Mouse (Mus musculus) stomach, embryonic 15.5 days (tissue): ENCODE results near the gene Cwc27. TPM values are rescaled to one million over a fixed set of nuclear protein-coding genes. Genes with fewer than 3 reads are reported as not detected.

ENCODE experiments used
- ATAC-seq: fragments of 200-750 bp; cut with Nextera tagmentation; 2 replicates; pipeline ENCODE4 v1.8.0; 2017; ENCODE audit warnings: low read depth, moderate number of reproducible peaks, moderate TSS enrichment; ENCODE audit not compliant: insufficient read depth, low FRiP score
- H3K27ac ChIP-seq: fragments of 300-500 bp; sonication (generic); 2 replicates; pipeline ENCODE4 v1.5.1; 2015; ENCODE audit warnings: mild to moderate bottlenecking, inconsistent platforms
- H3K27me3 ChIP-seq: fragments of 300-500 bp; sonication (generic); replicated peaks from 2 replicates; pipeline ENCODE4 v1.6.1; 2015; ENCODE audit warnings: inconsistent platforms
- H3K36me3 ChIP-seq: fragments of 300-500 bp; sonication (generic); 2 replicates; pipeline ENCODE4 v1.6.1; 2015; ENCODE audit warnings: inconsistent platforms
- H3K4me1 ChIP-seq: fragments of 300-500 bp; sonication (generic); 2 replicates; pipeline ENCODE4 v1.6.1; 2015; ENCODE audit warnings: inconsistent platforms
- H3K4me2 ChIP-seq: fragments of 300-500 bp; sonication (generic); 2 replicates; pipeline ENCODE4 v1.6.1; 2015; ENCODE audit warnings: mild to moderate bottlenecking, inconsistent platforms
- H3K4me3 ChIP-seq: fragments of 300-500 bp; sonication (generic); replicated peaks from 2 replicates; pipeline ENCODE4 v1.5.1; 2015; ENCODE audit warnings: inconsistent platforms
- H3K9ac ChIP-seq: fragments of 300-500 bp; sonication (generic); 2 replicates; pipeline ENCODE4 v1.6.1; 2015; ENCODE audit warnings: inconsistent platforms
- H3K9me3 ChIP-seq: fragments of 300-500 bp; sonication (generic); 2 replicates; pipeline ENCODE4 v1.6.1; 2016; ENCODE audit warnings: inconsistent platforms
- WGBS: fragments of 180-500 bp; shearing (Covaris S2); methylation state at CpG from one replicate; pipeline ENCODE4 v1.1.7; 2015; 5-methylcytosine and 5-hydroxymethylcytosine counted together
- polyA plus RNA-seq: library from polyadenylated mRNA; unstranded; fragments of >200 nt; fragmentation: Nextera tagmentation; extraction: Ambion mirVana; gene quantifications from 2 replicates; pipeline ENCODE4 v1.2.1, GENCODE M21; 2015

The Cwc27 gene
- polyA plus RNA-seq, 1 experiment from 2014 or later = 23.8 TPM

DNA sequence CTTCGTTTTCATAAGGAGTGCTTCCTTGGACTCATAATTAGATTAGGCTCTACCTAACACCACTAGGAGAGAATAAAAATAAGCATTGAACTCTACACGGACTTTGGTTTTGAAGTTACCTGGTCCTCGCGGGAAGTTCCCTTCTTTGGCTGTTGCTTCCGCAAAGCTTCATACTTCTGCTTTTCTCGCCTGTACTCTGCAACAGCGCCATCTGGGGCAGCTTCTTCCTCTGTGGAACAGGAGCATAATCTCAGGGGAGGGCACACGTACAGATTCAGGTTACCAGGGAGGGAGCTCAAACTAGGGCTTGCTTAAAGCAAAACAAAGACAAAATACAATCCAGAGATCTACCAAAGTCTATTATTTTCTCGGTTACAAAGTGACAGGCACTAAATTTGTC lies 155.8 kb downstream of the Cwc27 start:
- H3K4me3 ChIP-seq = no peak overlapping the region
- no peak for ATAC-seq
- H3K4me1 ChIP-seq = no peaks in the 10 kb centered on the region
- no peaks in the 10 kb centered on the region for H3K27me3 ChIP-seq
- H3K9ac ChIP-seq = no peak overlapping the region
- H3K36me3 ChIP-seq = no peaks in the 10 kb centered on the region
- no peaks in the 10 kb centered on the region for H3K9me3 ChIP-seq
- WGBS = 92% methylated on average over 9 of the region's 9 CpGs
- no peak overlapping the region for H3K4me2 ChIP-seq
- no peak overlapping the region for H3K27ac ChIP-seq

DNA sequence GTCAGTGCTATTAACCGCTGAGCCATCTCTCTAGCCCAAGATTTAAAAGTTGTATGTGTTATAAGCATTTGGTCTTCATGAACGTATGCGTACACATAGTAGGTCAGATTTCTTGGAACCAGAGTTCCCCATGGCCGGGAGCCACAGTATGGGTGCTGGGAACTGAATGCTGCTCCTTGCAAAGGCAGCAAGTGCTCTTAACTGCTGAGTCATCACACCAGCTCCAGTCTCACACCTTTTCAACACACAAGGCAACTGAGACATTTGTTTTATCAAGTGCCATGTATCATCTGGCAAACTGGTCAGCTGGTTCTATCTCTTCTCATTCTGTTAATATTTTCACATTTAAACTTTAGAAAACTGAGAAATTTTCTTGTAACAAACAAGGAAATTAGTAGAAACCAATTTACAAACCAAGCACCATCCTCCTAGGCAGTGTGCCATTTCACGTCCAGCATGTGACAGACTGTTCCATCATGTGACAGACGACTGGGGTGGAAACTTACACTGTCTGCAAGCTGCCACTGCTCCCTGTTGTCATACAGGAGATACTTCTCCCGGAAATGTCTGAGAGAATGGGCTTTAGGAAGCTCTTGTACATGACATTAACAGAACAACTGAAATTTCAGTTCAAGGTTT lies 156.8 kb downstream of the Cwc27 start:
- Histone ChIP-seq H3K27me3 (no peaks in the 10 kb centered on the region), H3K27ac (no peak overlapping the region), H3K9ac (no peak overlapping the region), H3K9me3 (no peaks in the 10 kb centered on the region), H3K36me3 (no peaks in the 10 kb centered on the region), H3K4me3 (no peak overlapping the region), H3K4me2 (no peak overlapping the region), H3K4me1 (no peaks in the 10 kb centered on the region)
- no peak for ATAC-seq
- 92% methylated on average over 7 of the region's 7 CpGs for WGBS

DNA sequence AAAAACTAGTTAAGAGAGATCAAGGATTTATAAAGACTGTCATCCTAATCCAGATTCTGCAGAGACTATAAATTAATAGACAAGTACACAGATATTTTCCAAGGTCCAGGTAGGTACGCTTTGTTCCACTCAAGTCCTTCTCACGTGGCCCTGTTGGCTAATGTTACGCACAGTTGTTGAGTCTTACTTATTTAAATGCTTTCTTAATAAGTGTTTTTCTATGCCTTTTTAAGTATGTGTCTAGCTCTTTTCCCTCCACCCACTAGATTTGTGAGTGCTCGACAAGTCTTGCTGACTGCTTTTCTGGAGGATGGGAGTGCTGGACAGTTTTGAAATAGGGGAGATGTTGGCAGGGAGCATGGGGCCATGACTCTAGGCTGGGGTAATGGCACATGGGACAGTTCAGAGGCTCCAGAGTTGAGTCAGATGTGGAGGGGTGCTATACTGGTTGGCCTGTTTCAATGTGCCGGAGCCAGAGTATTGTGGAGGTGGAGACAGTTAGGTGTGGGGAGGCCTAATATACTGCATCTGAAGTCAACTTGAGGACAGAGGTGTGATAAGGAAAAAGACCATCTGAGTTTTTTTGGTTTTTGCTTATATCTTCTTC lies 160.2 kb downstream of the Cwc27 start:
- no peak for ATAC-seq
- Histone ChIP-seq H3K27ac (no peak overlapping the region), H3K4me1 (no peaks in the 10 kb centered on the region), H3K4me3 (no peak overlapping the region), H3K9ac (no peak overlapping the region), H3K36me3 (no peaks in the 10 kb centered on the region), H3K9me3 (no peaks in the 10 kb centered on the region), H3K27me3 (no peaks in the 10 kb centered on the region), H3K4me2 (no peak overlapping the region)
- 91% methylated on average over 5 of the region's 5 CpGs for WGBS

DNA sequence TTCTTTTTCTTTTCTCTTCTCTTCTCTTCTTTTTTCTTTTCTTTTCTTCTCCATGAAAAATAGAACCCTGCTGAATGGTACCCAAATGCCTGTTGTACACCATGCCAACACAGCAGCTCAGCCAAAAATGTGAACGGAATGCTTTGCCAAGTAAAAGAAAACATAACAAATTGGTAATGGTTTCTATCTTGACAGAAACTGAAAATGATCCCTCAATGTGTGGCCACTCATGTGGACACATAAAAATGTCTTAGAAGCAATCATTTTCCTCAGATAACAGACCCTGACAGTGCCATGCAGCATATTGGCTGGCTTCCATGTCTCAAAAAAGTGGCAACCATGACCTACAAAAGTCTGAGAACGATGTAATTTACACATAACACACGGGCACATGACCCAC lies 161.8 kb downstream of the Cwc27 start:
- WGBS = 82% methylated on average over 3 of the region's 3 CpGs
- Histone ChIP-seq H3K4me1 (no peaks in the 10 kb centered on the region), H3K36me3 (no peaks in the 10 kb centered on the region), H3K4me3 (no peak overlapping the region), H3K9me3 (no peaks in the 10 kb centered on the region), H3K4me2 (no peak overlapping the region), H3K27ac (no peak overlapping the region), H3K9ac (no peak overlapping the region), H3K27me3 (no peaks in the 10 kb centered on the region)
- no peak for ATAC-seq

DNA sequence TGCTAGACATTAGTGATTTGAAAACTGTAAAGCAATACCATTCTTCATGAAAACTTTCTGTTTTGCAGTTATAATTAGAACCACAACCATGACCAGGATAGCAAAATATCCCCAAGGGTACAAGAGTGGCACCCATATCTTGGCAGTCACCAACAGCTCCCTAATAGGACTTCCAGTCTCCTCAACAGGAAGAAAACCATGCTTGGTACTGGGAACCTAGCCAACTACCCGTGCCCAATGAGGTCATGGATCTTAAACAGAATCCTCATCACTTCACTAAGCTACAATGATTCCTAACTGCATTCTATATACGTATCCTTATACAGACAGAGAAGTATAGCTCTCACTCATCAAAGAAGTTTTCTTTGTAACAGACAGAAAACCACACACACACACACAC lies 165.2 kb downstream of the Cwc27 start:
- Histone ChIP-seq H3K36me3 (no peaks in the 10 kb centered on the region), H3K27me3 (no peaks in the 10 kb centered on the region), H3K9me3 (no peaks in the 10 kb centered on the region), H3K27ac (no peak overlapping the region), H3K9ac (no peak overlapping the region), H3K4me3 (no peak overlapping the region), H3K4me1 (no peaks in the 10 kb centered on the region), H3K4me2 (no peak overlapping the region)
- 76% methylated on average over 2 of the region's 2 CpGs for WGBS
- no peak for ATAC-seq

DNA sequence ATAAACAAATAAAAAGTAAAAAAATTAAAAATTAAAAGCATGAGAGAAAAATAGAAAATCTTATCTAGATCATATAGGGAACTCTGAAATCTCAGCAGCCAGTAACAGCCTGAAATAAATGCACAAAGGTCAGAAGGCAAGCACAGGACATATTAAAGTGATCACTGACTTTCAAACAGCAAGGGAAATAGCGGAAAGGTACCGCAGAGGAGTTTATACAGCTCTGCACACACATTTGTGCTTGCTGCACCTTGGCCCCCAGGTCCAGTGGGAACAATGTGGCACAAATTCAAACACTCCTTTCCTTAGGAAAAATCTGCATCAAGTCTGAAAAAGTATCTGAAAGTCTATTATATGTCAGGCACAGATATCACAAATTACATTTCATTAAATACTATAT lies 166.3 kb downstream of the Cwc27 start:
- no peaks in the 10 kb centered on the region for H3K4me1 ChIP-seq
- no peak overlapping the region for H3K4me2 ChIP-seq
- no peak for ATAC-seq
- no peak overlapping the region for H3K27ac ChIP-seq
- no peak overlapping the region for H3K4me3 ChIP-seq
- 77% methylated on average over 2 of the region's 2 CpGs for WGBS
- no peak overlapping the region for H3K9ac ChIP-seq
- no peaks in the 10 kb centered on the region for H3K9me3 ChIP-seq
- H3K27me3 ChIP-seq = no peaks in the 10 kb centered on the region
- no peaks in the 10 kb centered on the region for H3K36me3 ChIP-seq

DNA sequence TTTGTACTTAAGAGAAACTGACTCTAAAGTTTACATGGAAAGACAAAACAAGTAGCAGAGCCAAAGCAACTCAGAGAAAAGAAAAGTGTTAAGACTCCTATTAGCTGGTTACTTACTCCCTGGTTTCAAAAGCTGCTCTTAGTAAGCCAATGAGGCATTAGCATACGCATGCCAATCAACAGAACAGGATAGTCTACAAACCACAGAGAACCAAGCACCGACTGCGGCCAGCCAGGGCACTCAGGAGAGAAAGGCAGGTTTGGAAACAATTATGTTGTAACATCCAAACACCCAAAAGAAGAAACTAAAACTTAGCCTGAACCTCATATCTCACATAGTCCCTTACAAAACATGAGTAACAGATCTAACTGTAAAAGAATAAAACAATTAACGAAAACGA lies 166.8 kb downstream of the Cwc27 start:
- no peaks in the 10 kb centered on the region for H3K27me3 ChIP-seq
- H3K36me3 ChIP-seq = no peaks in the 10 kb centered on the region
- WGBS = 78% methylated on average over 5 of the region's 5 CpGs
- H3K4me2 ChIP-seq = no peak overlapping the region
- no peak overlapping the region for H3K27ac ChIP-seq
- H3K9me3 ChIP-seq = no peaks in the 10 kb centered on the region
- no peak overlapping the region for H3K9ac ChIP-seq
- H3K4me3 ChIP-seq = no peak overlapping the region
- ATAC-seq = no peak
- H3K4me1 ChIP-seq = no peaks in the 10 kb centered on the region

DNA sequence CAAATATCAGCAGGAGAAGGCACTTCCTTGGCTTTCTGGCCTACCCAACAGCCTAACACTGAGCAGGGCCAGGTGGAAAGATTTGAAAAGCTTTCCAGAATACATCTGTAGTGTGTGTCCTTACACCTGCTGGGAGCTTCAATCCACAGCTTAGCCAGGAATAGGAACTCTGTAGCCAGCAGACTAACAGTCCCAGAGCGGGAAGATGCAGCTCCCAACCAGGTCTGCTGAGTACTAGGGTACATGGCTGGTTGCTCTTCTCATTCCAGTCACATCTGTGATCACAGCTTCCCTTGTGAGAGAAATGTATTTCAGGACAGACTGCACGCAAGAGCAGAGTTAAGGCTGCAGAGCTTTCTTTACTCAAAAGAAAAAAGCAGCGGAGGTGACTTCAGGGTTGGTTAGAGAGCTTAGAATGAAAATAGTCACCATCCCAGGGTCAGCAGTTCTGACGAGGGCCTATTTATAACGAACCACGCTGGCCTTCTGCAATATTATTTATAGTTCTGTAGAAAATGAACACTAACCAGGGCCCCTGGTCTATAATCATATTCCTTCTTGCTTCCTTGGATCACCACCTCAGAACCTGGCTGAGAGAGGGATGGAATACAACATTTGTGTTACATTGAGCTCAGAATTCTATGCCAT lies 171.0 kb downstream of the Cwc27 start:
- H3K9ac ChIP-seq = no peak overlapping the region
- ATAC-seq = no peak
- WGBS = 88% methylated on average over 6 of the region's 6 CpGs

DNA sequence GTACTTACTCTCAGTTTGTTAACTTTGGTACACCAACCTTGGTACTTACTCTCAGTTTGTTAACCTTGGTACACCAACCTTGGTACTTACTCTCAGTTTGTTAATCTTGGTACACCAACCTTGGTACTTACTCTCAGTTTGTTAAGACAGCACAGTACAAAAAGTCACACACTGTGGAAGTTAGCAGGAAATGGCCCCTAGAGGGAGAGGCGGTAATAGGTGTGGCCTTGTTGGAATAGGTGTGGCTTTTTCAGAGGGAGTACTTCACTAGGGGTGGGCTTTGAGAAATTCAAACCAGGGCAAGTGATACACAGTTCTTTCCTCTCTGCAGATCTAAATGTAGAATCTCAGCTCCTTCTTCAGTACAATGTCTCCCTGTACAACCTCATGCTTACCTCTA lies 172.8 kb downstream of the Cwc27 start:
- no peak overlapping the region for H3K9ac ChIP-seq
- 0 out of 2 replicates have a peak, but pooled peaks cover 4% of the 10 kb centered on the region for H3K4me1 ChIP-seq
- H3K9me3 ChIP-seq = no peaks in the 10 kb centered on the region
- H3K36me3 ChIP-seq = no peaks in the 10 kb centered on the region
- H3K4me2 ChIP-seq = no peak overlapping the region
- no peak for ATAC-seq
- WGBS = 92% methylated on average over 1 of the region's 1 CpGs
- H3K4me3 ChIP-seq = no peak overlapping the region
- H3K27ac ChIP-seq = no peak overlapping the region
- no peaks in the 10 kb centered on the region for H3K27me3 ChIP-seq

More for the DNA sequence above, 171.0 kb downstream of the Cwc27 start:
- H3K4me1 ChIP-seq = no peaks in the 10 kb centered on the region
- H3K36me3 ChIP-seq = no peaks in the 10 kb centered on the region
- no peak overlapping the region for H3K4me3 ChIP-seq
- H3K27ac ChIP-seq = no peak overlapping the region
- no peak overlapping the region for H3K4me2 ChIP-seq
- no peaks in the 10 kb centered on the region for H3K9me3 ChIP-seq
- H3K27me3 ChIP-seq = no peaks in the 10 kb centered on the region

DNA sequence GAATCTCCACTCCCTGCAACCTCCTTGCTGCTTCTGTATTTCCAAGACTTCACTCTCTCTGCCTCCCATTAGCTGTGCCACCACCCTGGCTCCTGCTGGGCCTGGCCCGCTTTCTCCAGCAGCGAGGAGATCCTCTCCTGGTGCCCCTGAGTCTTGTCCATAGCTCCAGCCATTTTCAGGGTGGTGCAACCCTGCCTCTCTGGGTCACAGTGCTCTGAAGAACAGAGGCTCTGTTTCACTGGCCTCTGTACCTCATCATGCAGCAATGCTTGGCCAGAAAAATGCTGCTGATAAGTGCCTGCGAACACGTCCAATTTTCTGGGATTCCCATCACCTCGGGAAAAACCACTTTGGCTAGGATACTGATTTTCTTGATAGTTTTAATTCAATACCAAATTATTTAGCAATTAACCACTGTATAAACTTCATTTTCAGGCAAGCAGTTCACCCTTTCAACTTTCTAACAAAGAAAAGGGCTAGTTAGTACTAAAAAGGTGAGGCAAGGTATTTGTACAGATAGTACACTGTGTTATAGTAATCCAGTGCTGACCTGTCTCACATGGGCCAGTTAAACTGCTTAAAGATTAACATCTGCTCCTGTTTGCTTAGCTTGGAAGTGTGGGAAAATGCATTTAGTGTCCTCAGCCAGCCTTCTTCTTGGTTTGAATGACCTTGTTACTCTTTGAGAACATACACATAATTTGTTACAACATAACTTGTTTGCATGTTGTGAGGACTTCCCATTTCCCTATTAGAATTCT lies 176.1 kb downstream of the Cwc27 start:
- no peaks in the 10 kb centered on the region for H3K9me3 ChIP-seq

DNA sequence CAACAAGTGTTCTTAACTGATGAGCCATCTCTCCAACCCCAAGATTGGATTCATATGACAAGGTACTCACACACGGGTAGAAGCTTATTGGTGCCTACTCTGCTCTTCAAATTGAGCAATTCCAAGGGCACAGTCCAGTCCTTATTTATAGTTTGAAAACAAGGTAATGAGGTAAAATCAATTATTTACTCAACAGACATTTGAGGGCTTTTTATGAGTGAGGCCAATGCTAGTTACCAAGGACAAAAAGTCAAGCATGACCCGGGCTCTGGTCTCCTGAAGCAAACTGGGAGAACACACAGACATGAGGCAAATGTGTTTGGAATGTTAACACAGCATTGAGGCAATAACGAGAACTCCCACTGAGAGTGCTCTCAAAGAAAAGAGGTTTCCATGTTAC lies 178.0 kb downstream of the Cwc27 start:
- no peak for ATAC-seq
- Histone ChIP-seq H3K4me3 (no peak overlapping the region), H3K9me3 (no peaks in the 10 kb centered on the region), H3K27me3 (no peaks in the 10 kb centered on the region), H3K36me3 (no peaks in the 10 kb centered on the region), H3K27ac (no peak overlapping the region), H3K4me2 (no peak overlapping the region), H3K9ac (no peak overlapping the region), H3K4me1 (0 out of 2 replicates have a peak, but pooled peaks cover 4% of the 10 kb centered on the region)
- 78% methylated on average over 3 of the region's 3 CpGs for WGBS

More for the DNA sequence above, 176.1 kb downstream of the Cwc27 start:
- Histone ChIP-seq H3K4me1 (0 out of 2 replicates have a peak, but pooled peaks cover 4% of the 10 kb centered on the region), H3K4me3 (no peak overlapping the region), H3K27ac (0 out of 2 replicates have a peak overlapping the region, but pooled peaks have one; percentile 2), H3K9ac (no peak overlapping the region), H3K27me3 (no peaks in the 10 kb centered on the region), H3K36me3 (no peaks in the 10 kb centered on the region), H3K4me2 (no peak overlapping the region)
- WGBS = 64% methylated on average over 5 of the region's 5 CpGs
- ATAC-seq = peak; percentile 63; the same call in 1 of the 2 replicates

DNA sequence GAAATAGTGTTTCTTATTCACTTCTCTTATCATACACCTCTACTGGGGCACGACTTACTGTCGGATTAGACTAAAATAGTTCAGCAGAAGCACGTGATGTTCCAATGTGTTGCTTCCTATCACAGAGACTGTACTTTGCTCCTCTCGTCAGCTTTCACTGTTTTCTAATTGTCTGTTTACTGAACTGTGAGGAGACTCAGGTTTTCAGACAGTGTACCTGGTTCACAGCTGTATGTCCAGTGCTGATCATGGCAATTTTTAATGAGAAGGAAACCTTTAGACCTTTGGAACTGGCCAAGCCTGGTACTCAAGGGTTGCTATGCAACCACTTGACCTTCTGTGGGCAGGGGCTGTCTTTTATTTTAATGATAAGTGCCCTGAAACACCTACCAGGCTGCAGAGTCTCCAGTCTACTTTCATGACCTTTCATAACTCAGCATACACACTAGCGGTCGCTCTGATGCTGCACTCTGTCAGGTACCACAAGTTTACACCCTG lies 180.9 kb downstream of the Cwc27 start:
- Histone ChIP-seq H3K4me1 (peaks cover 15% of the 10 kb centered on the region), H3K9me3 (no peaks in the 10 kb centered on the region), H3K27ac (no peak overlapping the region), H3K36me3 (no peaks in the 10 kb centered on the region), H3K4me3 (no peak overlapping the region), H3K4me2 (no peak overlapping the region), H3K27me3 (no peaks in the 10 kb centered on the region), H3K9ac (no peak overlapping the region)
- no peak for ATAC-seq
- WGBS = 66% methylated on average over 6 of the region's 6 CpGs
